Comparison of ENCODE assay signal across 18 mouse cellular contexts in genomic region chr5:104417028-104417427, GRCm38 (mm10).
"Had no signal": no experiment of that assay in that cellular context is flagged by ENCODE, and none has a peak within 500 bp of the region (broad histone marks: within the 10 kb centered on the region; RNA-seq: fewer than 3 reads in every experiment).

No protein-coding gene starts in this region.

- H3K4me1 ChIP-seq: kidney, embryonic 15.5 days; liver, embryonic 12.5 days; liver, embryonic 15.5 days; lung, embryonic 15.5 days; midbrain, embryonic 10.5 days; midbrain, embryonic 13.5 days; neural tube, embryonic 13.5 days had no signal

- H3K9ac ChIP-seq: kidney, embryonic 15.5 days; limb, embryonic 13.5 days; liver, embryonic 12.5 days; liver, embryonic 15.5 days; lung, embryonic 15.5 days; midbrain, embryonic 13.5 days; neural tube, embryonic 13.5 days had no signal

- H3K27ac ChIP-seq: kidney, embryonic 15.5 days; limb, embryonic 13.5 days; liver, embryonic 12.5 days; liver, embryonic 15.5 days; lung, embryonic 15.5 days; midbrain, embryonic 10.5 days; midbrain, embryonic 13.5 days; neural tube, embryonic 13.5 days had no signal

- DNase-seq: layer of hippocampus, postnatal 36 days; left cerebral cortex, postnatal 4 days; liver; lung, adult 18-20 months; lung, postnatal 10 days; lung, postnatal 36 days; thymus, postnatal 25 days had no signal

- H3K9me3 ChIP-seq: kidney, embryonic 15.5 days; limb, embryonic 13.5 days; liver, embryonic 12.5 days; liver, embryonic 15.5 days; lung, embryonic 15.5 days; midbrain, embryonic 10.5 days; midbrain, embryonic 13.5 days; neural tube, embryonic 13.5 days had no signal

- H3K36me3 ChIP-seq: kidney, embryonic 15.5 days; limb, embryonic 13.5 days; liver, embryonic 12.5 days; liver, embryonic 15.5 days; lung, embryonic 15.5 days; midbrain, embryonic 10.5 days; midbrain, embryonic 13.5 days; neural tube, embryonic 13.5 days had no signal

- ATAC-seq: intestine, postnatal 0 days; liver, embryonic 12.5 days; midbrain, embryonic 13.5 days; midbrain, embryonic 16.5 days had no signal

- H3K4me2 ChIP-seq: kidney, embryonic 15.5 days; limb, embryonic 13.5 days; liver, embryonic 12.5 days; liver, embryonic 15.5 days; lung, embryonic 15.5 days; midbrain, embryonic 13.5 days; neural tube, embryonic 13.5 days had no signal

- H3K27me3 ChIP-seq: kidney, embryonic 15.5 days; liver, embryonic 12.5 days; liver, embryonic 15.5 days; lung, embryonic 15.5 days; midbrain, embryonic 13.5 days; neural tube, embryonic 13.5 days had no signal

- H3K4me3 ChIP-seq: kidney, embryonic 15.5 days; limb, embryonic 13.5 days; liver, embryonic 12.5 days; liver, embryonic 15.5 days; lung, embryonic 15.5 days; midbrain, embryonic 10.5 days; midbrain, embryonic 13.5 days; myocyte; neural tube, embryonic 13.5 days had no signal
